Mouse (Mus musculus) testis, adult 10 weeks (tissue): ENCODE results near the gene Gabre. TPM values are rescaled to one million over a fixed set of nuclear protein-coding genes. Genes with fewer than 3 reads are reported as not detected.

Experiments used
- polyA plus RNA-seq: library from polyadenylated mRNA; stranded (reverse); fragments of 350-450 nt; fragmentation: Illumina TruSeq; extraction: RNeasy Lipid Tissue Mini Kit (QIAGEN cat#74804); gene quantifications from one replicate; pipeline ENCODE4 v1.2.3, GENCODE M21; 2014; ENCODE audit warnings: low read depth, low replicate concordance

Gabre gene
- polyA plus RNA-seq, result 0.18 TPM

GRCm38 (mm10) chrX:72274659-72275371 is at the start of gene Gabre:
Gabre (minus strand) TSS chrX:72274803.

GRCm38 (mm10) chrX:72221717-72222116 is 52.9 kb downstream of the Gabre start, which contains the start of gene Magea4:
Magea4 (plus strand) TSS chrX:72222017.

Other genes starting within 250 kb of the Gabre start
- gene Magea4, start 52.8 kb downstream of the Gabre start, polyA plus RNA-seq, result 3.6 TPM
- 4.6 TPM for gene Magea10, start 112.1 kb upstream of the Gabre start, polyA plus RNA-seq